Mouse (Mus musculus): ENCODE measurements around the gene Vmn2r42.
"Not testable (repeated sequence)": the region's sequence is repeated elsewhere in the genome, so short reads cannot be mapped to it uniquely, and the experiment has no call there.

The Vmn2r42 gene

DNA sequence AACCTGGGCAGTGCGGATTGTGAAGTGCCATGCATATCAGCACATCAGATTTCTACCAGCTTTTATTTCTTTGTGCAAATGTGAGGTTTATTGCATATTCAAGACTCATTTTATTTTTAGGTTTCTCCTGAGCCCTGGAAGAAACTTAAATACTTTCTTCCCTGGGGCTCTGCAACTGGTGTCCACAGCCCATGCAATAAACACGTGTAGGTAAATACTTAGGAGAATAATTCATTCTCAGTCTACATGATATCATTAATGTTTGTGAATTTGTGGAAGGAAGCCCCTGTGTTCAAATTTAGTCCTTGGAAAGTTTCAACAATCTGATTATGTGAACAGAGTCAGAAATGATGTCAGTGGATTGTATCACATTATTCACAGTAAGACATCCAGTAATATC lies at the start of gene Vmn2r42:
Gene Vmn2r42 (minus strand): TSS at position 101 of the 400 bp plus-strand sequence.
- DNase-seq (ENCODE audit: low read depth, low spot score), result not testable (repeated sequence)

DNA sequence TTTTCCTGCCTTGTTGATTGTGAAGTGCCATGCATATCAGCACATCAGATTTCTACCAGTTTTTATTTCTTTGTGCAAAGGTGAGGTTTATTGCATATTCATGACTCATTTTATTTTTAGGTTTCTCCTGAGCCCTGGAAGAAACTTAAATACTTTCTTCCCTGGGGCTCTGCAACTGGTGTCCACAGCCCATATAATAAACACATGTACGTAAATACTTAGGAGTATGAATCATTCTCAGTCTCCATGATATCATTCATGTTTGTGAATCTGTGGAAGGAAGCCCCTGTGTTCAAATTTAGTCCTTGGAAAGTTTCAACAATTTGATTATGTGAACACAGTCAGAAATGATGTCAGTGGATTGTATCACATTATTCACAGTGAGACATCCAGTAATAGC lies 38.6 kb downstream of the Vmn2r42 start, which contains the start of gene Vmn2r41:
Gene Vmn2r41 (minus strand): TSS at position 101 of the 400 bp plus-strand sequence.
- DNase-seq (ENCODE audit: low read depth, low spot score), result not testable (repeated sequence)

Measured in mesoderm, embryonic 11.5 days (tissue).